Mouse (Mus musculus): Measurements from ENCODE around the gene Gabbr2.

- no peak for TF ChIP-seq TAL1 (IDR thresholded peaks at IDR 0.05; ENCODE audit: low read length)
- no peak for TF ChIP-seq GATA1 (IDR thresholded peaks at IDR 0.05; ENCODE audit: low read length)
Measured at GRCm38 (mm10) chr4:46742601-46743000, 249.1 kb downstream of the Gabbr2 start.

Measured in erythroblast, embryonic 14.5 days (primary cell).